Mouse (Mus musculus) neural tube, embryonic 11.5 days (tissue): Measurements from ENCODE around the gene Slc22a23. TPM values are rescaled to one million over a fixed set of nuclear protein-coding genes. Genes with fewer than 3 reads are reported as not detected.

Experiments used
- ATAC-seq: fragments of 200-750 bp; cut with Nextera tagmentation; 2 replicates; pipeline ENCODE4 v1.8.0; 2017; ENCODE audit warnings: moderate number of reproducible peaks, mild to moderate bottlenecking, moderate TSS enrichment, moderate library complexity; ENCODE audit not compliant: insufficient read depth, low FRiP score, low TSS enrichment
- DNase-seq: peaks from one replicate; pipeline ENCODE4 v3.0.0-alpha.2; 2015; ENCODE audit warnings: low spot score
- H3K27ac ChIP-seq: fragments of 300-500 bp; sonication (generic); 2 replicates; pipeline ENCODE4 v1.5.1; 2014; ENCODE audit warnings: low read depth, mild to moderate bottlenecking, low read length
- H3K27me3 ChIP-seq: fragments of 300-500 bp; sonication (generic); 2 replicates; pipeline ENCODE4 v1.6.1; 2014; ENCODE audit warnings: mild to moderate bottlenecking, low read length, mixed read lengths; ENCODE audit not compliant: control insufficient read depth, insufficient read depth
- H3K36me3 ChIP-seq: fragments of 300-500 bp; sonication (generic); 2 replicates; pipeline ENCODE4 v1.6.1; 2014; ENCODE audit warnings: mild to moderate bottlenecking, low read length, moderate library complexity, mixed read lengths; ENCODE audit not compliant: control insufficient read depth, insufficient read depth
- H3K4me1 ChIP-seq: fragments of 300-500 bp; sonication (generic); 2 replicates; pipeline ENCODE4 v1.6.1; 2014; ENCODE audit warnings: low read length, mixed read lengths; ENCODE audit not compliant: control insufficient read depth, insufficient read depth
- H3K4me2 ChIP-seq: fragments of 300-500 bp; sonication (generic); 2 replicates; pipeline ENCODE4 v1.6.1; 2014; ENCODE audit warnings: low read depth, mild to moderate bottlenecking, moderate library complexity
- H3K4me3 ChIP-seq: fragments of 300-500 bp; sonication (generic); 2 replicates; pipeline ENCODE4 v1.5.1; 2014; ENCODE audit warnings: low read depth, low read length
- H3K9ac ChIP-seq: fragments of 300-500 bp; sonication (generic); 2 replicates; pipeline ENCODE4 v1.6.1; 2014; ENCODE audit warnings: mild to moderate bottlenecking, low read length
- H3K9me3 ChIP-seq: fragments of 300-500 bp; sonication (generic); 2 replicates; pipeline ENCODE4 v1.6.1; 2016; ENCODE audit warnings: low read length; ENCODE audit not compliant: control insufficient read depth
- WGBS: fragments of 180-500 bp; shearing (Covaris S2); extraction: QIAGEN DNeasy Blood & Tissue Kit; methylation state at CpG from one replicate; pipeline ENCODE4 v1.1.7; 2014; 5-methylcytosine and 5-hydroxymethylcytosine counted together
- polyA plus RNA-seq: library from polyadenylated mRNA; unstranded; fragments of >200 nt; fragmentation: Nextera tagmentation; extraction: Ambion mirVana; gene quantifications from 2 replicates; pipeline ENCODE4 v1.2.1, GENCODE M21; 2014

The Slc22a23 gene
- polyA plus RNA-seq, 1 experiment from 2014 or later: 13.3 TPM

DNA sequence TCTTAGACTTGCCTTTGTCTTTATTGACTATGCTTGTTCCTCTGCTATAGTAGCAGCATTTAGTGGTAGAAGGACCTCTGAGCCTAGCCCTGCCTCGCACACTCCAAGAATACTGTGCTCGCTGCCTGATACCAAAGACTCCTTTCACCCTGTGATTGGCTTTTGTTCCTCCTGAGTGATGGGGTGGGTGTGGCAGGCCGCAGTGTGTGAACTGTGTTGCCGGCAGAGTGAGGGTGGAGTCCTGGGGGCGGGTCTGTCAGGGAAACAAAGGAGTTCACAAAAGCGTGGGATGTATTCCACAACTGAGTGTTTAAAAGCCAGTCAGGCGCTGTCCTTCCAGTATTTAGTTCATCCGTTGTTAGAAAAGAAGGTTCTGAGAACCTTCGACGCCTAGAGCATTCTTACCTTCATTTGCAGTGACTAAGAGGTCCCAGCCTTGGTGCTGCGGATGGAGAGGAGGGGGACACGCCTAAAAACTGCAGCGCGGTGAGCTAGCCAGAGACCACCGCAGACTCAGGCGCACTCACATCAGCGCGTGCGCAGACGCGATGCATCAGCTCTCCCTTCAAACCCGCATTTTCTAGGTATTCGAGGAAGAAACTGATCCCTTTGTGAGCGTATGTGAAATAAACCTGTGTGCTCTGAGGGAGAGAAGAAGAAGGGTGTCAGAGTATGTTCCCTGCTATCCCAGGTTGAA is 213.8 kb downstream of the Slc22a23 start:
- under 1% methylated on average over 24 of the region's 24 CpGs for WGBS
- DNase-seq (peak; percentile 90), ATAC-seq (peak; percentile 75)
- peaks cover 12% of the 10 kb centered on the region; the same call in 1 of the 2 replicates for H3K4me1 ChIP-seq
- H3K9me3 ChIP-seq: no peaks in the 10 kb centered on the region
- peak overlapping the region; percentile 100 for H3K27ac ChIP-seq
- H3K36me3 ChIP-seq: no peaks in the 10 kb centered on the region
- peak overlapping the region; percentile 82 for H3K4me2 ChIP-seq
- no peaks in the 10 kb centered on the region for H3K27me3 ChIP-seq
- peak overlapping the region; percentile 93 for H3K9ac ChIP-seq
- peak overlapping the region; percentile 79 for H3K4me3 ChIP-seq

DNA sequence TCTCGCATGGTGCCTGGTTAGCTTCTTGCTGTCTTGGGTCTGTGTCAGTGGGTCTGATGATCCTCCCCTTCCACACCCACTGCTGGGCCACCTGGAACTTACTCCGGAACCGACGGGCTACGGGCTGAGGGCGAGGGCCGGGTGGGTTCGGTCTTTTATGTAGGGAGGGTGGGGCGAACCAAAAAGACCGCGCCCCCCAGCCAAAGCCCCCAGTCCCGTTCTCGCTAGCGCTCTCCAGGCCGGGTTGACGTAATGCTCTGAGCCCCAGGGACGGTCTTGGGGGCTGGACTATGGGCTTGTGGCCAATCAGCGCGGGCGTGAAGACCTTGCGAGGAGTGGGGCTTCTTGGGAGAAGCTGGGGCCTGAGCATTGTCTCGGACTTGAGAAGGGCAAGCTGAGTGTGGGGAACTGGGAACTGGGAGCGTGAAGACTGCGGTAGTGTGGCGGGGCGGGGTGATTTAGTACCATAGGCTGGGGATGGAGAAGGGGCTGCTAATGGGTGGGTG is 214.7 kb downstream of the Slc22a23 start, which contains the start of gene Tubb2b:
Tubb2b (minus strand) TSS at position 241 of the 506 bp plus-strand sequence.
- peaks cover 18% of the 10 kb centered on the region for H3K4me1 ChIP-seq
- no peaks in the 10 kb centered on the region for H3K9me3 ChIP-seq
- H3K36me3 ChIP-seq: peaks cover 2% of the 10 kb centered on the region; the same call in 1 of the 2 replicates
- ATAC-seq: peak; percentile 90
- no peaks in the 10 kb centered on the region for H3K27me3 ChIP-seq
- WGBS: 1% methylated on average over 26 of the region's 26 CpGs
- H3K27ac ChIP-seq: peak within 1 kb of the TSS; percentile 100
- peak within 1 kb of the TSS; percentile 82 for H3K4me2 ChIP-seq
- H3K9ac ChIP-seq: peak within 1 kb of the TSS; percentile 93
- H3K4me3 ChIP-seq: peak within 1 kb of the TSS; percentile 79
- DNase-seq: peak; percentile 98

DNA sequence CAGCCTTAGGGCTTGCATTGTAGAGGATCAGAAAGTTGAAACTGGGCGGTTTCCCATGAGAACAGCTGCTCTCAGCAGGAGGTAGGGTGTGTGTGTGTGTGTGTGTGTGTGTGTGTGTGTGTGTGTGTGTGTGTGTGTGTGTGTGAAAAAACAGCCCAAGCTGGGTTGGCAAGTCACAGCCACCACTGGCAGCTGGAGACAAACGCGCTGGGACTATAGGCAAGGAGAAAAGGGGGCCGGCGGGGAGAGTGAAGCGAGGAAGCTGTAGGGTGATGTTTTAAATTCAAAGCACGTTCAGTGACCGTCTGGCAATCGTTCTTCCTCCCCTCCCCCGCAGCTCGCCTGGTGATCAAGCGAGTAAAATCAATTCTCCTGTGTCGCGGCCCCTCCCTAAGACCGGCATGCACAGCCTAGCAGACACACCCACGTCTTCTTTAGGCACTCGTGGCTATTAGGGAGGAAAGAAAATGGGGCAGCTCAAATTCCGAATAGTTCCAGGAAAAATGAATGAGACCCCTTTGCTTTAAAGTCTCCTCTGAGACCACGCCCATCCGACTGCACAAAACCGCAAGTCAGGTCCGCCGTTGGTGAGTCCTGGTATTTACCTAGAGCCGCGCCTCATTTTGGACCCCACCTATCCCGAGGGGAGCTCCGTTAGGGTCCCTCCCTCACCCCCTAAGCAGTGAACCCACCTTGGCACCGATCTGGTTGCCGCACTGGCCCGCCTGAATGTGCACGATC is 215.3 kb downstream of the Slc22a23 start:
- H3K9ac ChIP-seq: peak overlapping the region; percentile 93

More for the DNA sequence above, 215.3 kb downstream of the Slc22a23 start:
- Histone ChIP-seq H3K4me2 (peak overlapping the region; percentile 82), H3K9me3 (no peaks in the 10 kb centered on the region), H3K27ac (peak overlapping the region; percentile 100), H3K27me3 (no peaks in the 10 kb centered on the region), H3K4me3 (peak overlapping the region; percentile 79), H3K36me3 (peaks cover 2% of the 10 kb centered on the region), H3K4me1 (peaks cover 20% of the 10 kb centered on the region)
- DNase-seq (peak; percentile 82), ATAC-seq (peak; percentile 7; the same call in 1 of the 2 replicates)
- under 1% methylated on average over 31 of the region's 31 CpGs for WGBS

Other genes with a start within 250 kb of the Slc22a23 start
- 322 and 344 TPM in 2 replicates for gene Tubb2b, start 214.7 kb downstream of the Slc22a23 start, polyA plus RNA-seq
- 92.4 and 92.6 TPM in 2 replicates for gene Psmg4, start 182.2 kb downstream of the Slc22a23 start, polyA plus RNA-seq